Mouse (Mus musculus): ENCODE data around the gene Mprip.
"Not testable (repeated sequence)": the region's sequence is repeated elsewhere in the genome, so short reads cannot be mapped to it uniquely, and the experiment has no call there.

Mprip gene

DNA sequence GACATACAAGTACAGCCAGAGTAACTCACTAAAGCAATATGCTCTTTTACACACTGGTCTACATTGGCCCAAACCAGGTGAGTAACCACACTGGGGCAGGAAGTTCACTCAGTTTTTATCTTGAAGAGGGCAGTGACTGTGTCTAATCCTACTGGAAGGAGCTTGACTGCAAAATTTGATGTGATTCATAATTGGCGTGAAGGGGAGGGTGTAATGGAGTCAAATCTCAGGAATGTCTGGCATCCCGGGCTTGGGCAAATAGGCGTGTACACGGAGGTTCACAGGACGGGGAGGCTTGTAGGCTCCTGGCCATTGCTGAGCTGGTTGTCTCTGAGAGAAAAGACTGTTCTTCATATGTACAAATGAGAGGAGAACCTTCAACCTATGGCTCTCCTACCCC is 5.8 kb upstream of the Mprip start:
- no peak for DNase-seq

DNA sequence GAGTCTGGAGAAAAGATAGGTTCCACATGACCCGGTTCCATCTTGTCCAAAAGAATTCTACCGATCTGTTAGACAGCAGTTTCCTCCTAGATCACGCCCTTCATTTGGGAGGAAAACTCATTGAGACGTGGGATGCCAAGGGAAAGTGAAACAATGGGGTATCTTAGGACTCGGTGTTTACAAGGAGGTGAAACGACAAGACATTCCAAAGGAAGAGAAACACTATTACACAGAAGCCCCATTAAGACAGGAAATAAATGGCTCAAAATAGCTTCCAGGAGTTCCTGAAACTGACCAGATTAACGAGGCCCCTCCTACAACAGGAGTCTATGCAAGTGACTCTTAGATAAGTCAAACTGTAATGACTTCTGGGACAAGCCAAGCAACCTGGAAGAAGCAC is 5.1 kb upstream of the Mprip start:
- DNase-seq: no peak

DNA sequence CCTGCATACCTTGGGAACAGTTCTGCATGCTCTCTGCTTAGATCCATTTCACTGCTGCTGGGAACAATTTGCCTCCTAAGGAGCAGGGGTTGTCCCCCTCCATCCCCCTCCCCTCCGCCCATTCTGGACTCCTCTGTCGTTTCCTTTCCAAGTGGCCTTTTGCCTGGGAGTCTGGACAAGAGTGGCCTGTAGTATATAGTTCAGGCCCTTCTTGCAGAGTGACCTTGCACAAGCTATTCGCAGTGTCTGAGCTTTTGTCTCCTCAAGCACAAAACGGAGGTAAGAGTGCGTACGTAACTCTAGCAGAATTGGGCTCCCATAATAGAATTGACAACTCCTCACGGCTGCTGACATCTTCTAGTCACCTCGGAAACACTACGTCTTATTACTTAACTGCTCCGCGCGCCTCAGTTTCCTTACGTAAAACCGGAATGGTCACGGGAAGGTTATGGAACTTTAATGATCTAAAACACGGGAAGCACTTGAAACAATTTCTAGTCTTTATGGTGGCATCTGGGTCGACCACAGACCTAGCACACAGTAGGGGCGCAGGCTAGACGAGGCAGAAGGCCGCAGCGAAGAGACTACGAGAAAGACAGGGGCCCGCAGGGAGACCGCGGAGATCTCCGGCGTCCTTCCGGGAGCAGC is 620 bp downstream of the Mprip start:
- peak; percentile 59 for DNase-seq

DNA sequence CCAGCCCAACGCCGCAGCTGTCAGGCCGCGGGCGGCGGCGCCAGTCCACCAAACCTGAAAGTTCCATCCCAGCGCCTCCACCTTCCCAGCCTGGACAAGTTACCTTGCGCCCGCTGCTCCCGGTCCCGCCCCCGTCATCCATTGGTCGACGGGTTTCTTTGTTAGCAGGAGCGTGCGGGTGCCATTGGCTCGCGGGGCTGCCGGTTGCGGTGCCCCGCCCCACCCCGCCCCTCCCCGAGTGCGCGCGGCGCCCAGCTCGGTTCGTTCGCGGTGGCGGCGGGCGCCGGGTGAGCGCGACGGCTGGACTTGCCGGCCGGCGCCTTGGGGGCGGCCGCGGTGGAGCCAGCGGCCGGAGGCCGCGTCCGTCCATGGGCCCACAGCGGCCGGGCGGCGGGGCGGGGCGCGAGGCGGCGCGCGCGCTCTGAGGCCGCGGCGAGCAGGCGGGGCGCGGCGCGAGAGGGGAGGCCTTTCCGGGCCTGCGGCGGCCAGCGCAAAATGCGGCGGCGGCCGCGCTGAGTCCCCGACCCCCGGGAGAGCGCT is 1.2 kb downstream of the Mprip start:
- DNase-seq: peak; percentile 98

DNA sequence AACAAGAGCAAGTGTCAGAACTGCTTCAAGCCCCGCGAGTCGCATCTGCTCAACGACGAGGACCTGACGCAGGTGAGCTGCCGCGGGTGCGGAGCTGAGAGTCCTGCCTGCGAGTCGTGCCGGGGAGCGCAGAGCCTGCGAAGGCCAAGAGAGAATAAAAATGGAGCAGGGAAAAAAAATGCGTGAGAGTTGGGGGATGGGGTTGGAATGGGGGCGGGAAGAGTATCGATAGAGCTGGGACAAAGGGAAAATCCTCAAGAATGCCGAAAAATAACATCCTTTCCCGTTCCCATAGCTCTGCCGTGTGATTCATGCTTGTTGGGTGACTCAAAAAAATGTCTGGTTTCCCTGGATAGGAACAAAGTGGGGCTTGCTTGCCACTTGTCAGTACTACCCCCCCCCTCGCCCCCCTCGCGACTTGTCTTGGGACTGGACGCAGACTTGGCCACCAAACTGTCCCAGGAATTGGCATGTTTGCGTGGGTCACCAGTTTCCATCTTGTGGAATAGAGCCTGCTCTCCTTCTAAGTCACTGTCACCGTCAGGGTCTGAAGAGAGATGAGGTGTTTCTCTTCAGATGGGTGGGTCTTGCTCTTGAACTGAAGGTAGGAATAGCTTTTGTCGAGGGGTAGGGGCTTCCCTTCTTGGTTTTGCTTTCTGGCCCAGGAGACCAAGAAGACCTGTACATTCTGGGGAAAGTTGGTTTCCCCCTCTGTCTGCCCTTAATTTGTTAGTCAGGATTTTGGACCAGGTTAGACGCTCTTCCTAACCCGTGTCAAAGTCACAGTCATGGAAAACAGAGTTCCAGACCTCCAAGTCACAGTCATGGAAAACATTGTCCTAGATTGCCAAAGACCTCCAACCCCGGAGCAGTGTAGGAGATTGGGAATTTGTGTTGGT is 2.0 kb downstream of the Mprip start:
- peak; percentile 50 for DNase-seq

DNA sequence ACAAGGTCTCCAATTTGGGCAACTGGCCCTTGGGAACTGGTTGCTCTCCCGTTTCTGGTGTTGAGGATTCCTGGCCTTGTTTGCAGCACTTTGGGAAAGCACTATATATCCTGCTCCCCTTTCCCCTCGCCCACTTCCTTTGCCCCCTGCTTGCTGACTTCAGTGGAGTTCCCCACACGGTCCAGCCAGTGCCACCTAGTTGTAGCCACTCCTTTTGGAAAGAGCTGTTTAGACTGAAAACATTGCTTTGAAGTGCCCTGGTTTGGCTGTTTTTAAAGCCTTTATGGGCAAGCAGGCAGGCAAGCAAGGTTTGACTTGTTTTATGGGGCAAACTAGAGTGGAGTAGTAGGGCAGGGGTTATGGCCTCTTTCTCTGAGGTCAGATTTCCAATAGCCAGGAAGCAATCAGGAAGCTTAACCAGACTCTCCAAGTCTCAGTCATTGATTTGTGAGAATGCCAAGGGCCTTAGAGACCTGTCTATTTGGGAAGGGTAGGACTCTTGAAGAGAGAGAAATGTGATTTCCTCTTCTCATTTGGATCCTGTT is 2.7 kb downstream of the Mprip start:
- peak; percentile 26 for DNase-seq

DNA sequence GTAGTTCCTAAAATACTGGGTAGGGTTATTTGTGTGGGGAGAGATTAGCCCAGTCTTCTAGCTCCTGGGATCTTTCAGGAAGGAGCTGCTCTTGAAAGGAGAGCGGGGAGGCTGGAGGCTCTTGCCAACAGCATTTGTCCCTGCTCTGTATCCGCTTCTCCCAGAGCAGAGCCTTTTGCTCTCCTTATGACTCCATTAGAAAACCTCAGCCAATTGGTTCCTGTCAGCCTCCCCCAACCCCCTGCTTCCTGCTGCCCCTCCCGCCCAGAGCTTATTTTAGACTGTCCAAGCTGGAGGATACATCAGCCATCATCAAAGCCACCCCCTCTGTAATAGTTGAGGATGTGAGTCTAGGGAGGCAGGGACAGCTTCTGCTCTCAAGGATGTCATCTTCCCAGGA is 3.7 kb downstream of the Mprip start:
- peak; percentile 81 for DNase-seq

DNA sequence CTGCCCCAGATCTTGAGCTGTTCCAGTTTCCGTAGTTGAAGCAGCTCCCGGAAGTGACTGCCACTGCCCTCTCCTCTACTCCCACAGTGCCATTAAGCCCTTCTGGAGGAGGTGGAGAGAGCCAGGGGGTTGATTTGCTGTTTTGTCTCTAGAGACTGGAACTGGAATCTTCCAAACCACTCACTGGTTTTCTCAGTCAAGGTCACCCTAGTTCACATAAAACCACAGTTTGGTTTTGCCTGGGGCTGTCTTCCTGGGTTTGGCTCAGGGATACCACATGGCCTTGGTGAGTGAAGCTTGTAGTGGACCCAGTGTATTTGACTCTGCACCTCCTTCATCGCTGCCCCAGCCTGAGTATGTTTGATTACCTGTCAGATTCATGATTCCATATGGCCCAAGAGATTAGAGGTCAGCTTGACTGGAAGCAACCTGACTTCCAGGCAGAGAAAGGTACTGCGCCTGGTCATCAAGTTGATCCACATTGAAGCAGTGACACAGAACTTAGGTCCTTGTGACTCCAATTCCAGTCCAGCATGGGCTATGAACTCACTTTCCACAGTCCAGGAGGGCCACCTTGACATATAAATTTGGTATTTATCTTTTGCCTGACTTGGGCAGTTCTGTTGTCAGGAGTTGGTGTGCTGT is 10.1 kb downstream of the Mprip start:
- peak; percentile 25 for DNase-seq

DNA sequence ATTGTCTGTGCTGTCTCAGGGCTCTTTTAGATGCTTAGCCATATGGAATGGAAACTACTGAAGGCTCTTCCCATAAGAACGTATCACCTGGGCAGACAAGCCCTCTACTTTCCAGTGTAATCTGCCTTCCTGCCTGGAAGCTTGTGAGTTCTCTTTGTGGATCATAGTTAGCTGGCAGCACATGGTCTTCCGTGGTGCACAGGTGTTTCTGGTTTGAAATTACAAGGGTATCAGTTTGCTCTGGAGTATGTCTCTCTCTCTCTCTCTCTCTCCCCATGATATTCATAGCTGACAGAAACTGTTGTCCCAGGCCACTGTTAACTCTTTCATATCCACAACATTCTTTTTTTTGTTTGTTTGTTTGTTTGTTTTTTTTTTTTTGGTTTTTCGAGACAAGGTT is 12.9 kb downstream of the Mprip start:
- DNase-seq: no peak

DNA sequence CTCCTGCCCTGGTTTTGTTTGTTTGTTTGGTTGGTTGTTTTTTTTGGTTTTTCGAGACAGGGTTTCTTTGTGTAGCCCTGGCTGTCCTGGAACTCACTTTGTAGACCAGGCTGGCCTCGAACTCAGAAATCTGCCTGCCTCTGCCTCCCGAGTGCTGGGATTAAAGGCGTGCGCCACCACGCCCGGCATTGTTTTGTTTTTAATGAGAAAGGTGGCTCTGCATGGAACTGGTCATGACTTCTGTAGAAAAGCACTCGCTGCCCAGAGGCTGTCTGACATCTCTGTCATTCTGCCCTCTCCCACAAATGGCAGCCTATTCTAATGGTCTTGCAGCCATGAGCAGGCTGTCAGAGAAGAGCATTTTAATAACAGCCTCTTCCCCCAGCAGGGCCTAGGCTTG is 13.6 kb downstream of the Mprip start:
- DNase-seq: not testable (repeated sequence)

DNA sequence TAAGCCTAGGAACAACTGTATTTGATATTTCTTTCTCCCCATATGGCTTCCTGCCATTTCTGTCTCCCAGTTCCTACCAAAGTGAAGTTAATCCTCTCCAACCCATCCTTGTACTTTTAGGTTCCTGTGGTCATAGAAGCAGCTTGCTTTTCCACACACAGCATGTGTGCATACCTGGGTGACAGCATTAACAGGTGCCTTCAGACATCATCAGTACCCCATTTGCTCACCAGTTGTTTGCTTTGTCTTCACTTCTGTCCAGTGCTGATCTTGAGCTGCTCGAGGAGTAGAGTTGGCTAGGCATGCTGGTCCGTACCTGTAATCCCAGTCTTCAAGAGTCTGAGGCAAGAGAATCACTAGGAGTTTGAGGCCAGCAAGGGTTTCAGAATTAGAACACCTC is 16.7 kb downstream of the Mprip start:
- DNase-seq: no peak

DNA sequence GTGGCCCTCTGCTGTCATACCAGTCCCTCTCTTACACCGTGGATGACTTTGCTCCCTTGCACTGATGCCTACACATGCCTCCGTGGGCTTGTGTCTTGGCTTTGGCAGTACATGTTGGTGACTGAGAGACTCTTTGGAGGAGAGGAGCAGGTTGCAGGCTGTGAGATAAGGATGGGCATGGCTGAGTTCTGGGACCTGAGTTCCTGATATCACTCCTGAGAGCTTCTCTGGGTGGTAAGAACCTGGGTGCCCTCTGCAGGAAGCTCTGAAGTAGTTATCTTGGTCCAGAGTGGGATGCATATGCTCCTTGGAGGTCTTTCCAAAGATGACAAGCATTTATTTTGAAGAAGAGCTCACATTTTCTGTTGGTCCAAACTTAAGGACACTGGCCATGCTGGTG is 17.6 kb downstream of the Mprip start:
- DNase-seq: no peak

DNA sequence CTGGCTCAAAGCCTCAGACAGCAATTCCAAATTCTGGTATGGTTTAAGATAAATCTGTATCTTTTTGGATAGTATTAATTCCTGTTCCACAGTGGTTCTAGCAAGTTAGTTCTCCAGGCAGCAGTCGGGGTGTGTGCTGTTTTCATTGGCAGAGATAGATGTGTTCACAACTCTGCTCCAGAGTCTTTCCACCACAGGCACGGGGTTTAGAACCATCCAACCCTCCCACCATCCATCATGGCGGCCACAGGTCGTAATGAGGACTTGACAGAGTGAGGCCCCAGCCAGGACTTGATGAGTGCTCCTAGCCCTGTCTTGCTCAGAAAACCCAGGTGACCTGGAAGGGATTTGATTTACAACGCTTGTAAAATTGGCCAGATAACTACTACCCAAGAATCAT is 19.0 kb downstream of the Mprip start:
- no peak for DNase-seq

DNA sequence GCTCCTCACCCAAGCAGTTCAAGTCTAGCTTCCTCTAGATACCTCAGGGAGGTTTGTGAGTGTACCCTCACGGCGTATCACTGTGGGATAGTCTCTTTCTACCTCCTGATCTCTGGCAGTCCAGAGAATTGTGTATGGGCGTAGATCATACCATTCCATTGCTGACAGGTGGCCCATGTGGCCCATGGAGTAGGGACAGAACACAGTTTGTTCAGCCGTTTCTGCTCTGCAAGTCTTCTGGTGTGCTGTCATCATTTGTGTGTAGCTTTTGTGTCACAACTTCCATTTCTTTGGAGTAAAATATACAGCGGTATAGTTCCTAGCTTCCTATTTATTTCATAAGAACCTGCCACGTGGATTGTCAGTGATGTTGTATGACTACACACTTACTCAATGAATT is 23.9 kb downstream of the Mprip start:
- DNase-seq: no peak

DNA sequence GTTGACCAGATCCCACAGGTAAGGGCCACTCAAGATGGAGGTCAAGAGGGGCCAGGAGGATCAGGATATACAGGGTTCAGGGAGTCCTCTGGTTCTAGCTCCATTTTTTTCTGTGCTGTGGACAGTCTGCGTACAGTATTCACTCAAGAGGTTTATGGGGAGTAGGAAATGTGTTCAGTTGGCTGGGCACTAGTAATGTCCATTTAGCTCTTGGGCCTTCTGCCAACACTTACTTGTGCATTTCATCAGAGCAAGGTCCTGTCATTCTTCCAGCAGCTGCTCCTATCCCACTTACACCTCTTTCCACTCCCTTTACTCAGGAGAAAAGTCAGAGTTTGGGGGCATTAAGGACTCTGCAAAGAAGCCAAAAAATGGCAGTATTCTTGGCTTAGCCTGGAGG is 33.4 kb downstream of the Mprip start:
- peak; percentile 57 for DNase-seq

DNA sequence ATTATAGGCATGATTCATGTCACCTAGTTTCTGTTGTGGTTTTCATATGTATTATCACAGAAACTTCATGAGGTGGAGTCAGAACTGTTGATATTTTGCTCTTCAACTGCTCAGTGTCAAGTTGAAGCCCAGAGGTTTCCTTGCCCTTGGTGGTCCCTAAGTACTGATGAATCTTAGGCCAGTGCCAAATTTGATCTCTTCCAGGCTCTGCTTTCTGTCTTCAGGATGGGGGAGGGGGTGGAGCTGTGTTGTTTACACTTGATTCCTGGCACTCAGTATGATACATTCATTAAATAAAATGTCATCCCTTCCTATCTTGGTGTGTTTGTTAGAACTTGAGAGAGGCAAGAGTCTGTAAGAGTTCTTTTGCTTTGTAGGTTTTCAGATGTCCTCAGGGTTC is 34.4 kb downstream of the Mprip start:
- no peak for DNase-seq

DNA sequence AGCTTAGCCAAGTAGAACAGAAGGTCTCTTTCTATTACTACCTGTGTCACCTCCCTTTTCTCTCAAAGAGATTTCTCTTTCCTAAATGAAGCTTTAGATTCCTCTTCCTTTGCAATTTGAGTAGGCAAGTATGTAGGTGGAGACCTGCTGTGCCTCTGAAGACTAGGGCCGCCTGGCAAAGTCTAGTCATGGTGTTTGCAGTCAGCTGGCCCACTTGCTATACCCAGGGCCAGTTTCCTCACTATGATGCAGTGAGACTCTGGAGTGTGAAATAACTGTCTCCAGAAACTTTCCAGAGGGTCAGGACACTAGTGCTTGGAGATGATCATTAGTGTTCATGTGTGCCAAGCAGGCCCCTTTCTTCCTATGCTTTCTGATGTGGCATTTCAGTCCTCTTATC is 36.5 kb downstream of the Mprip start:
- DNase-seq: no peak

DNA sequence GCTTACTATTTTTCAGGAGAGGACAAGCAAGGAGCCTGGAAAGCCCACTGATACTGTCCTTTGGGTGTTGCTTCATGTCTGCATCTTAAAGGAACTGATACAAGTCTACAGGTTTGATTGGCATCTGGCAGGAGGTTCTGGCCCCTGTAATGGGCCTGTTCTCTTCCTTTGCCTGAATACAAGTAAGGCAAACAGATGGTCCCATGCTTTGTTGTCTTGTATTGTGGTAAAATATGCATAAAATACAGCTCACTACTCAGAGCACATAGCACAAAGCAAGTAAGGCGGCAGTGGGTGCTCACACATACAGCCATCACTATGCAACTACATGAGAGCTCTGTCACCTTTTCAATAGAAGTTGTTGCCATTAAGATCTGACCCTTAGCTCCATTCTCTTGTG is 39.7 kb downstream of the Mprip start:
- no peak for DNase-seq

DNA sequence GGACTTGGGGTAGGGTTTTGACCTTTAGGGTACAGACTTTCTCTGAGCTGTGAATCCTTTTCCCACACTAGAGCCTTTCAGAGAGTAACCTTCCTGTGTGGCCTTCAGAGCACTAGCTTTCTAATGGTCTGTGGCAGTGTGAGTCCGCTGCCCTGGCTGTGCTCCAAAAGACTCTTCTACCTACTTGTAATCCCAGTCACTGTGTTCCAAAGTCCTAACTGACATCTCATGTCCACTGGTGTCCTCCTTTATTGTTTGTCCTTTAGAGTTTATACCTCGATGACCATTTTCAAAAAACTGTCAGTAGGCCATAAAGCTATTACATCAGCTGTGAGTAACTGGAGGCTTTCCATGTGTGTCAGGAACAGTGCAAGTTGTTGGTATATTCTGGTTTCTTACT is 44.0 kb downstream of the Mprip start:
- DNase-seq: peak; percentile 65

DNA sequence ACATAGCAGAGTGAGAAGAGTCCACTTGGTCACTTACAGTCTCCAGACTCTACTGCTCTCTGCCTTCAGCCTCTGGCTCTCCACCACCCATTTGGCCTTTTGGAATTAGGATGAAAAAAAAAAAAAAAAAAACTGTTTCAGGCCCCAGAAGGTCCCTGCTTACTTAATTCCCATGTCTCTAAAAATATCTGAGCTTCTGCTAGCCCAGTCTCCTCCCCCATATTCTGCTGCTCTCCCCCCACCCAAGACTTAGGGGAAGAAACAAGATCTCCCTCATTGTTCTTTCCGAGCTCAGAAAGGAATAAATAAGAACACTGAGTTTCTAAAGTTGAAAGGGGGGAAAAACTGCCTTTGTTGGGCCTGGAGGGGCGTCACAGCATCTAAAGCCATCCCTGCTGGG is 46.4 kb downstream of the Mprip start:
- DNase-seq: no peak

DNA sequence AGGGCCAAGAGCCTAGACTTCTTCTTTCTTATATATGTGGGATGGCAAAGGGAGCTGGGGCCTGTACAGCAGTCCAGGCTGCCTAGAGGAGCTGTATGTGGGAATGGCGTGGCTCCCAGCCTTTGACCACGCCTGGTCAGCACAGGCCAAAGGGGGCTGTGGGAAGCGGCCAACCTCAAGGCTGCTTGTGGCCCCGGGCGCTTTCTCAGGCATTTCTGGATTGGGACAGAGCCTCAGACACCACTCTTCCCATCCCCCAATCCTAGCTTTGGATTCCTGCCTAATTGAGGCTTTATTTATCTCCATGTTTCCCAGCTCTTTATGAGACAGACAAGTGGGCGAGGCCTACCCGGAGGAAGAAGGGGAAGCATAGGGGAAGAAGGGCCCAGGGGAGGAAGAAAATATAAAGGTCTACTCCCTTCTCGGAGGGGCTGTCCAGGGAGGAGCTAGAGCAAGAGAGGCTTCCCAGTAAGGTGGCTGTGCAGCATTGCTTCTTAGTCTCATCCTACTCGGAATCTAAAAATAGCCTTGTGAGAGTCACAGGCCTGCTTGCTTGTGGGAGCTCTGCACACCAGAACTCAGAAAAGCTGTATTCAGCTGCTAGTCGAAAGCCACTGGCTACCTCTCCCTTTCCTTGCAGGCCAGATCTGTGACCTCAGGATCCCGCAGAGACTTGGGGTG is 47.0 kb downstream of the Mprip start:
- DNase-seq: peak; percentile 86

DNA sequence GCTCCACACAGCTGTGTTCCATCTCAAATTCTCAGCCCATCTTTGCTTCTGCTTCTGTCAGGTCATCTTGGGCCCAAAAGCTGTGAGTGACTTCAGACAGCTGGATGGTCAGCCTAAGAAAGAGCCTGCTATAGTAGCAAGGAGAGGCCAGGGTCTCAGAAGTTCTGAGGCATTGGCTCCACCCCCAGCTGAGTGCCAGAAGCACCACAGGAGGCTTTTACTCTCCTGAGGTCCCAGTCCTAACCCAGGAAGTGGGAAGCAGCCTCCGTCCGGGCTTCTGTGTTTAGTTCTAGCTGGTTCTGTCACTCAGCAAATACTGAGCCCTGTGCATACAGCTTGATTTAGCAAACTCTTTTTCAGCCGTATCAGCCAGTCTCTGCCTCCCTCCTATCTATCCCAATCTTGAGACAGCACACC is 54.3 kb downstream of the Mprip start:
- DNase-seq: peak; percentile 45

DNA sequence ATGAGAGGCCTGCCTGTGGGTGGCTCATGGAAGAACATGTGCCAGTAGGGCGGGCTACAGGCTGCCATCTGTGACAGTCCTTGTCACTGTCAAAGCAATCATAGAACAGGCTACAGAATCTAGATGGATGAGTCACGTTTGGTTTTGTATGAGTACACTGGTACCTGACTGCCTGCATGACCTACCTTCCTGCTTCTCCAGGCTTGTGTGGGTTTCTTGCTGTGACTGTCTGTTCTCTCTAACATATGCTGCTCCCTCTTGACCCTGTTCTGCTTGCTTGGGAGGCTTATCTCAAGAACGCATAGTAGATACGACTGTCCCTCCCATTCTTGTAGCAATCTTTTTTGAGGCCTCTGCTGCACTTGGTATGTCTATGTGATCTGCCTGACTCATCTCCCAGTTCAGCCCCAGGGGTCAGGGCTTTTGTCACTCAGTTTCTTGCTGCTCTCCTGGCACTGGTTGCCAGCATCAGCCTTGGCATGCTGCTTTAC is 56.7 kb downstream of the Mprip start:
- DNase-seq: no peak

Measured in kidney, postnatal 10 days (tissue).